Mouse (Mus musculus) CD8-positive naive resting alpha-beta T cell, adult 2 months (primary cell): ENCODE results near the gene Gm4858.
"Not testable (repeated sequence)": the region's sequence is repeated elsewhere in the genome, so short reads cannot be mapped to it uniquely, and the experiment has no call there.

ENCODE experiments used
- DNase-seq, 2 experiments: peaks; one replicate each; pipeline ENCODE4 v3.0.0; 2022; ENCODE audit warnings: low read depth in 2 of 2, low spot score in 2 of 2

The Gm4858 gene

GRCm38 (mm10) chr3:93068523-93068922, at the start of gene Gm4858:
TSS of gene Gm4858 (plus strand) at chr3:93068823.
- DNase-seq, result not testable (repeated sequence)

DNA sequence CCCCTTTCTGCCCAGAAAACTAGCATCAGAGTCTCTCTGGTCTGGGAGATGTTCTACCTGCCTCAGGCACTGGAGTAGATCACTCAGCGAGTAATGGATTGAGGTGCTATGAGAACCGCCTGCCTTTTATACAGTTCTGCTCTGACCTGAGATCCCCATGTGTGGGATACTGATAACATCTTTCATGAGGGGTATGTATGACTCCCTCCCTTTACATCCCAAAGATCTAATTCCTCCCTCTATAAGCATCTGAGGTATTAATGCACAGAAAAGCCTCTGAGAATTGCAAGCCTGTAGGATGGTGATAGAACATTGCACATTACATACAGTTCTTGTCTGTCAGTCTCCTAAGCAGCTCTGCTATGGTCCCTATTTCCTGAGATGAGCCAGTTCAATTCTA, 49.7 kb upstream of the Gm4858 start, which contains the start of gene Lce1m:
TSS of gene Lce1m (minus strand) at position 101 of the 400 bp plus-strand sequence.
- DNase-seq, result no peak

DNA sequence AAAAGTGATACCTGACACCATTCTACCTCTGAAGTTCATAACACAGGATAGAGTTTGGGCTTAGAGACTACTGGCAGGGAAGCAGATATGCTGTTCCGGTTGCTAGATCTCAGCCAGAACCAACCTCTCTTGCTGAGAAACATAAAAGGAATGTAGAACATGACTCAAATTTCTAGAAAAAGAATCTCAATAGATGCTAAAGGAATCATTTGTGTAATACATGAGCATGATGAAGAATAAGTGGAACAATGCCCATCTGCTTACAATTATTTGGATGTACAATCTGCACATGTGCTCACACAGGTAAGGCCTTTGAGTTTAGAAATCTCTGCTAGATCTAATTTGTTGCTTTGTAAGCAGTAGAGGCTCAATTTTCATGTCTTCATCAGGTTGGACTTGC, 47.5 kb upstream of the Gm4858 start:
- no peak for DNase-seq

- DNase-seq, result no peak
Measured at GRCm38 (mm10) chr3:93023411-93024184, 45.0 kb upstream of the Gm4858 start.

DNA sequence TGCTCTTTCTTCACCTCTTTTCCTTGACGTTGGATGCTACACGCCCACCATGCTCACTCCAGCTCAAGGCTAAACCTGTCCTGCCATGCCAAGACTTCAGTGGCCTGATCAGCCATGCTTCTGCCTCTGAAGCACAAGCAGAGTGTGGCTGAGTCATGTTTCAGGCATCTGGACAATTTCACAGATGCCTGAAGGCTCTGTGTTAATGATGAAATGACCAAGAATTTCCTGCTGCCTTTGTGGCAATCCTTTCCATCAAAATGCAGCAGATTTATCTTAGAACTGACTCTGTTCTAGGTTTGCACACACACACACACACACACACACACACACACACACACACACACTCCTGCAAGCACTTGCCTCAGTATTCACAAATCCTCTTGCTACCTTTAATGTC, 43.1 kb upstream of the Gm4858 start:
- no peak for DNase-seq

- no peak for DNase-seq
Measured at GRCm38 (mm10) chr3:93031450-93031849, 37.2 kb upstream of the Gm4858 start.

- DNase-seq, result no peak
Measured at GRCm38 (mm10) chr3:93050182-93050581, 18.4 kb upstream of the Gm4858 start.

DNA sequence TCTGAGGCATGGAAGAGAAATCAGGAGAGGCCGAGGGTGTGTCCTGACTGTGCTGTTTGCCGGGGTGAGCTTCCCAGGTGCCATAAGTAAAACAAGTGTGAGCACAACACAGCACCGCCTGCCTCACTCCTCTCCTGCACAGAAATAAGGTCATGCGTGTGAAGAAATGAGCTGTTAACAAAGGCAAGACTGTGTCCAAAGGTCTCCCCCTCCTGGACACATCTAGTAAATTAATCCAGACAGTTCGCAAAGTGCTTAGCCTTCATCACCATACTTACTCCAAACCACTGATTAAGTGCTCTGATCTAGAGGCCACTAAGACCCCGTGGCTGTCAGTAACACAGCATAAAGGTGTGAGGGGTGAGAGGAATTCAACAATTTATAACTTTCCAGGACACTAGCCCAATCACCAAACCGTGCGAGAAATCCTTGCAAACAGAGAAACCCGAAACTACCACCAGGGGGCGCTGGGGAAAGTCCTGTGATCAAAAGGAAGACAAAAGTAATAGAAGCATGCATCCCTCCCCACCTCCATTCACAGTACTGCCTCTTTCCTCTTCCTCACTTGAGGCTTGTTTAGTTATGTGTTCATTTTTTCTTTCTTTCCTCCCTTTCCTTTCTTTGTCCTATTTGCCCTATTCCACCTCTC, 15.7 kb upstream of the Gm4858 start:
- DNase-seq, result no peak

DNA sequence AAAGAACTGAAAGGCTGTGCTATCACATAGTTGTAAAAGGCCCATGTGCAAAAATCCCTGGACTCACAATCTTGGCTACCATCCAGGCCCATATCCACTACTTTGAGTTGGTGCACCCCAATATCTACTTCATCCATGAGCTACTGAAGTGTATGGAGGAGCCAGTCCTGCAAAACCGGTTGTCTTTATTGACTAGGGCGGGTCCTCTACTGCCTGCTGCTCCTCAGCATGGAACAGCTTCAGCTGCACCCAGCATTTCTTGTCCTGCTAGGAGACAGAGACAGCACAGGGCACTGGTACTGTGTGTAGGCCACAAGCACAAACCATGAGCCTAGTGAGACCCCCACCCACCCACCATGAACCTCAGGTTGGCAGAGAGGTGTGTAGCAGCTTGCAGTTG, 18.0 kb downstream of the Gm4858 start:
- no peak for DNase-seq

- not testable (repeated sequence) for DNase-seq
Measured at GRCm38 (mm10) chr3:93093581-93093980, 25.0 kb downstream of the Gm4858 start.

GRCm38 (mm10) chr3:93096447-93096846, 27.8 kb downstream of the Gm4858 start:
- DNase-seq, result no peak

GRCm38 (mm10) chr3:93111668-93112067, 43.0 kb downstream of the Gm4858 start:
- no peak for DNase-seq

DNA sequence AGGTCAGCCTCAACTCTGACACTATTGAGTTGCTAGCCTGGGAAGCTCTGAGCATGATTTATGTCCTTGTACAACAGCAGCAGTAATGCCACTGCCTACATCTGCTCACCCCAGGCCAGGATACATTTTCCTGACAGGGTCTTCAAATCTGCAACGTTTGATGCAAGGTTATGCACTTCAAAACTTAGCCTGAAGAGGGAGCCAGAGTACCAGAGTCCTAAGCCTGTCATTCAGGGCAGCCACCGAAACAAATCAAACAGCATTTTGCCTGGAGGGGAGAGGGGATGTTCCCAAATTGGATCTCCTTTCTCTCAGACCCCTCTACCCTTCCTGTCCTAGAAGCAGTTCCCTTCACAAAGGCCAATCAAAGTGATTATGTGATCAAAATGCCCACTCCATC, 45.9 kb downstream of the Gm4858 start:
- no peak for DNase-seq

- no peak for DNase-seq
Measured at GRCm38 (mm10) chr3:93119101-93119500, 50.5 kb downstream of the Gm4858 start.
